Mouse (Mus musculus) ES-E14 (cell line): ENCODE data around the gene Gm20662. TPM values are rescaled to one million over a fixed set of nuclear protein-coding genes. Genes with fewer than 3 reads are reported as not detected.

Experiments
- DNase-seq: peaks from one replicate; pipeline ENCODE4 v3.0.0-alpha.2; 2013; ENCODE audit warnings: low read depth, low spot score
- H3K27ac ChIP-seq: 2 replicates; pipeline ENCODE4 v1.5.1; 2012; ENCODE audit warnings: low read depth, mild to moderate bottlenecking, low read length, moderate library complexity, mixed read lengths; ENCODE audit not compliant: poor library complexity, insufficient read depth, severe bottlenecking
- H3K36me3 ChIP-seq: 2 replicates; pipeline ENCODE4 v1.6.1; 2012; ENCODE audit warnings: mild to moderate bottlenecking, low read length, moderate library complexity, mixed read lengths; ENCODE audit not compliant: control insufficient read depth, poor library complexity, insufficient read depth, severe bottlenecking
- H3K4me1 ChIP-seq, 2 experiments: fragments of 150-350 bp in 1 of 2; sonication (generic) in 1 of 2; 2 replicates each; pipeline ENCODE4 v1.6.1; 2012; ENCODE audit warnings: low read length in 2 of 2, mild to moderate bottlenecking in 1 of 2, mixed read lengths in 1 of 2; ENCODE audit not compliant: control insufficient read depth in 2 of 2, insufficient read depth in 2 of 2, poor library complexity in 1 of 2
- H3K4me3 ChIP-seq, 2 experiments: fragments of 150-350 bp in 1 of 2; sonication (generic) in 1 of 2; 2 replicates each; pipeline ENCODE4 v1.5.1; 2012; ENCODE audit warnings: low read length in 2 of 2, low read depth in 1 of 2, mild to moderate bottlenecking in 1 of 2, mixed read lengths in 1 of 2; ENCODE audit not compliant: insufficient read depth in 1 of 2, poor library complexity in 1 of 2, severe bottlenecking in 1 of 2
- H3K9ac ChIP-seq: 2 replicates; pipeline ENCODE4 v1.6.1; 2012; ENCODE audit warnings: low read depth, mild to moderate bottlenecking, low read length, mixed read lengths; ENCODE audit not compliant: poor library complexity, insufficient read depth, severe bottlenecking
- H3K9me3 ChIP-seq: fragments of 150-350 bp; sonication (generic); 2 replicates; pipeline ENCODE4 v1.6.1; 2012; ENCODE audit warnings: low read depth, mild to moderate bottlenecking, low read length; ENCODE audit not compliant: control insufficient read depth, insufficient read depth
- CHD2 ChIP-seq: IDR thresholded peaks from 2 replicates; pipeline ENCODE4 v1.6.1; 2014; ENCODE audit warnings: mild to moderate bottlenecking, low read depth, low read length, inconsistent platforms
- HCFC1 ChIP-seq: IDR thresholded peaks from 2 replicates; pipeline ENCODE4 v1.6.1; 2012; ENCODE audit warnings: low read length, inconsistent platforms, borderline replicate concordance; ENCODE audit not compliant: insufficient read depth
- MAFK ChIP-seq: IDR thresholded peaks from 2 replicates; pipeline ENCODE4 v1.6.1; 2014; ENCODE audit warnings: mild to moderate bottlenecking, low read depth, low read length, inconsistent platforms; ENCODE audit not compliant: insufficient read depth
- ZC3H11A ChIP-seq: IDR thresholded peaks from 2 replicates; pipeline ENCODE4 v1.6.1; 2012; ENCODE audit warnings: low read depth, mild to moderate bottlenecking, inconsistent platforms, low read length, borderline replicate concordance
- ZNF384 ChIP-seq: IDR thresholded peaks from 2 replicates; pipeline ENCODE4 v1.6.1; 2012; ENCODE audit warnings: low read depth, low read length, inconsistent platforms
- in situ Hi-C, 2 experiments: fragments of 600-800 bp; cut with MboI; formaldehyde crosslinking; loops; one replicate each; pipeline ENCODE4 v1.15.1; 2025; ENCODE audit warnings: low sequenced_read_pairs in 2 of 2, inconsistent platforms in 1 of 2; ENCODE audit not compliant: unreplicated experiment in 2 of 2
- total RNA-seq: library from RNA; depleted of rRNA; stranded (reverse); fragments of 300-350 nt; gene quantifications from 2 replicates; pipeline ENCODE4 v1.2.3, GENCODE M21; 2012

Gm20662 gene
- total RNA-seq, 1 experiment: 0.45 TPM

DNA sequence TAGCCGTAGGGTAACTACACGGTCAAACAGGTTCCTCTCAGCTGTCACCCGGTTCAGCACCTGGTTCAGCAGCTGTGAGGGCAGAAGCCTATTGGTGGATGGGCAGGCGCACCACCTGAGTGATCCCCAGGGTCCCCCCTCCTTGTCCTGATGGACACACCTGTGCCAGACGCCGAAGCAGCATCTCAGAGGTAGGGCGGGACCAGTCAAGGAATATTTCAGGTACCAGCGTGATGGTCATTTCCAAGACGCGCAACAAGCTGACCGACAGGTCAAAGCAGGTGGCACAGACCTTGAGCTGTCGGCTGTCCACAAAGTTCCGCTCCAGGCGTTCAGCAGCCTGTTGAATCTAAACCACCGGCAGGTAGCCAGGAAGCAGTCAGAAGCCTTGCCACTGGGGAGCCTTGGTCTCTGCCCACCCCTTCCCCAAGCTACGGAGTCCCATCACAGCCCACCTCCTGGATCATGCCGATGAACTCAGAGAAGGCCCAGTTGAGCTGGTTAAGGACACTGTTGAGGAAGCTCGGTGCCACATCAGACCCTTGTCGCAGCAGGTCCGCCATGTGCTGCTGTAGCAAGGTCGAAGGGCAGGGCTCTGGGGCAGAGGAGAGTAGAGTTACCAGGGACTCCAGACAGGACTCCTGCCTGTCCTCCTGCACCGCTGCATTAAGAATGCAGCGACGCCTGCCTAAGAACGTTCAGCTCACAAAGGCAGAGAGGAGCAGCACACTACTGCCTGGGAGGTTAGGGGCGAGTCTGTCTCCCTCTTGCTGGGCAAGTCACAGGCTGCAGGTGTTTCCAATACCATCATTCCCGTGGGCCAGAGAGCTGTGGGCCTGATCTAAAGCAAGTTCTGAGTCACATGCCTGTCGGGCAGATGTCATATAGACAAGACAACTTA is 60.5 kb downstream of the Gm20662 start:
- Histone ChIP-seq H3K4me1 (peaks cover 0 to 13% of the 10 kb centered on the region in 2 experiments; a peak in 3 of 4 replicates), H3K4me3 (no peak overlapping the region), H3K9ac (no peak overlapping the region), H3K9me3 (no peaks in the 10 kb centered on the region), H3K27ac (no peak overlapping the region), H3K36me3 (peaks cover 10% of the 10 kb centered on the region; the same call in 1 of the 2 replicates)
- no peak for TF ChIP-seq ZNF384
- no peak for TF ChIP-seq ZC3H11A
- TF ChIP-seq HCFC1: no peak
- no peak for TF ChIP-seq MAFK
- TF ChIP-seq CHD2: no peak
- in situ Hi-C loops: no loop called here
- no peak for DNase-seq

DNA sequence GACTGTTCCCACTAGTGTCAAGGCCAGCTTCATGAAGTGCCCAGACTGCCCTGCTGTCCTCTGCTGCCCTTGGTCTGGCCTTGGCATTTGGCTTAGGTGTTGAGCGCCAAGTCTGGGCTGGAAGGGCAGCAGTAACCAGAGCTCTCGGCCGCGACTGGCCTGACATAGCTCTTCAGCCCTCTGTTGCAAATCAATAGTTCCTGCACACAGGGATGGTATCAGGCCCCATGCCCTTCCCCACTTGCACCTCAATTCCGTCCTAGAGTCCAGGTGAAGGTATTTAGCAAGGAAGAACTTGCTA is 61.1 kb downstream of the Gm20662 start:
- DNase-seq: no peak
- in situ Hi-C loops: no loop called here
- no peak overlapping the region for H3K9ac ChIP-seq
- no peaks in the 10 kb centered on the region for H3K9me3 ChIP-seq
- no peak overlapping the region for H3K27ac ChIP-seq
- peaks cover 0 to 13% of the 10 kb centered on the region in 2 experiments; a peak in 3 of 4 replicates for H3K4me1 ChIP-seq
- H3K36me3 ChIP-seq: peaks cover 4% of the 10 kb centered on the region; the same call in 1 of the 2 replicates
- H3K4me3 ChIP-seq: no peak overlapping the region
- TF ChIP-seq MAFK (no peak), ZNF384 (no peak), HCFC1 (no peak), CHD2 (no peak), ZC3H11A (no peak)

DNA sequence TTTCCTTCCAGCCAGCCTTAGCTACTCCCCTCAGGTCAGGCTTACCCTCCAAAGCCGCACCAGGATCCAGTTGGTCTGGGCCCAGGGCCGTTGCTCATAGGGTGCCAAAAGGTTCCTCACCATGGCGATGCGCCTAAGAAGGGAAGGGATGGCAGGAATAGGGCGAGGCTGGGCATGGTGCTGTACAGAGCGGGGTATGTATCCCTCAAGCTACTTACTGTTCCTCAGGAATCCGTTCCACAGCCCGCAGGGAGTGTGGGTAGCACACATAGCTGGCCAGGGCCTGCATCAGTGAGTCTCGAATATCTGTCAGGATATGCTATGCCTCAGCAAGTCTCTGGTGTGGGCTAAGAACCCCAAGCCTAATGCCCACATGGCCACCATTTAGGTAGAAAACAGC is 62.1 kb downstream of the Gm20662 start:
- H3K36me3 ChIP-seq: peaks cover 3% of the 10 kb centered on the region; the same call in 1 of the 2 replicates
- no peak for TF ChIP-seq ZNF384
- TF ChIP-seq HCFC1: no peak
- TF ChIP-seq MAFK: no peak
- no peak for TF ChIP-seq ZC3H11A
- TF ChIP-seq CHD2: no peak
- H3K4me1 ChIP-seq: peaks cover 0 to 10% of the 10 kb centered on the region in 2 experiments; a peak in 2 of 4 replicates
- in situ Hi-C loops: no loop called here
- no peak overlapping the region for H3K4me3 ChIP-seq
- H3K27ac ChIP-seq: no peak overlapping the region
- H3K9ac ChIP-seq: no peak overlapping the region
- no peak for DNase-seq
- H3K9me3 ChIP-seq: no peaks in the 10 kb centered on the region

DNA sequence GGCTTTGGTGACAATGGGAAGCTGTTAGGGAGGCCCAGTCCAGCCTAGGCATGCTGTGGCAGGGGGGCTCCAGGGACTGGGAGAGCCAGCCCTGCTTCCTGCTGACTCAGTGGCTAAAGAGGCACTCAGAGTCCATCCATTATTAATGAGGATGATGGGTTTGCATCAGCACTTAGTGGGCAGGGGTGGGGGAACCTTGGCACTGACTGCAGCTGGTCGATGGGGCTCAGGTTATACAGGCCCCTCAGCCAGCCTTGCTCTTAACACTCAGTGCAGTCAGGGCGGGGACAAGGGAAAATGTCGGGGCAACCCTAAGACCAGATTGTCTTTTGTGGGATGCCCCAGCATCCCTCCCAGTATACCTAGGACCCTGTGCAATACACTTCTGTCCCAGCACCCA is 66.0 kb downstream of the Gm20662 start:
- H3K36me3 ChIP-seq: peaks cover 6% of the 10 kb centered on the region; the same call in 1 of the 2 replicates

More for the DNA sequence above, 66.0 kb downstream of the Gm20662 start:
- DNase-seq: no peak
- TF ChIP-seq ZC3H11A (no peak), HCFC1 (no peak), MAFK (no peak), CHD2 (no peak), ZNF384 (no peak)
- H3K4me1 ChIP-seq: no peaks in the 10 kb centered on the region
- no peak overlapping the region for H3K9ac ChIP-seq
- no peak overlapping the region for H3K4me3 ChIP-seq
- no peaks in the 10 kb centered on the region for H3K9me3 ChIP-seq
- in situ Hi-C loops: no loop called here
- no peak overlapping the region for H3K27ac ChIP-seq
